Mouse (Mus musculus): ENCODE measurements at regions not wholly inside any gene's neighbourhood (a gene's known extent, or its start where the extent isn't known, plus 50 kb on each side); places are given as distances from the start of the nearest gene placed in this dataset.

- no peak for ATAC-seq (ENCODE audit: insufficient read depth, low read depth)
- no peaks in the 10 kb centered on the region for H3K9me3 ChIP-seq (replicated peaks; ENCODE audit: control insufficient read depth, low read length)
- peaks cover 20% of the 10 kb centered on the region for H3K4me1 ChIP-seq (ENCODE audit: control insufficient read depth, insufficient read depth)
- TF ChIP-seq CTCF (IDR thresholded peaks at IDR 0.05; ENCODE audit: low read depth) = no peak
- TF ChIP-seq EP300 (IDR thresholded peaks at IDR 0.05; ENCODE audit: low read depth) = no peak
- H3K4me2 ChIP-seq (ENCODE audit: low read depth, low read length) = no peak overlapping the region
- WGBS = 74% methylated on average over 9 of the region's 9 CpGs
- H3K36me3 ChIP-seq (replicated peaks; ENCODE audit: control insufficient read depth, insufficient read depth, low read length) = no peaks in the 10 kb centered on the region
- H3K9ac ChIP-seq (replicated peaks; ENCODE audit: low read depth, low read length) = no peak overlapping the region
- no peaks in the 10 kb centered on the region for H3K27me3 ChIP-seq (ENCODE audit: control insufficient read depth, insufficient read depth, low read length)
- DNase-seq (ENCODE audit: low spot score) = no peak
- no peak overlapping the region for H3K27ac ChIP-seq (ENCODE audit: low read depth)
- no peak overlapping the region for H3K4me3 ChIP-seq (ENCODE audit: low read depth, low read length)
These were observed 66.5 kb downstream of the Sik1 start for GRCm38 (mm10) chr17:31789068-31789583.

GRCm38 (mm10) chr17:31789906-31790279 is 65.7 kb downstream of the Sik1 start:
- DNase-seq (ENCODE audit: low spot score) = no peak
- peak overlapping the region; percentile 59; the same call in 1 of the 2 replicates for H3K27ac ChIP-seq (ENCODE audit: low read depth)
- TF ChIP-seq CTCF (IDR thresholded peaks at IDR 0.05; ENCODE audit: low read depth) (no peak), EP300 (IDR thresholded peaks at IDR 0.05; ENCODE audit: low read depth) (no peak)
- no peaks in the 10 kb centered on the region for H3K9me3 ChIP-seq (replicated peaks; ENCODE audit: control insufficient read depth, low read length)
- H3K9ac ChIP-seq (replicated peaks; ENCODE audit: low read depth, low read length) = no peak overlapping the region
- no peak for ATAC-seq (ENCODE audit: insufficient read depth, low read depth)
- no peak overlapping the region for H3K4me2 ChIP-seq (ENCODE audit: low read depth, low read length)
- 39% methylated on average over 5 of the region's 5 CpGs for WGBS
- no peak overlapping the region for H3K4me3 ChIP-seq (ENCODE audit: low read depth, low read length)
- H3K27me3 ChIP-seq (ENCODE audit: control insufficient read depth, insufficient read depth, low read length) = no peaks in the 10 kb centered on the region
- H3K36me3 ChIP-seq (replicated peaks; ENCODE audit: control insufficient read depth, insufficient read depth, low read length) = no peaks in the 10 kb centered on the region
- peaks cover 20% of the 10 kb centered on the region for H3K4me1 ChIP-seq (ENCODE audit: control insufficient read depth, insufficient read depth)

GRCm38 (mm10) chr17:31790280-31791063 is 65.1 kb downstream of the Sik1 start:
- ATAC-seq (ENCODE audit: insufficient read depth, low read depth) = peak; percentile 80
- H3K36me3 ChIP-seq (replicated peaks; ENCODE audit: control insufficient read depth, insufficient read depth, low read length) = no peaks in the 10 kb centered on the region
- H3K4me2 ChIP-seq (ENCODE audit: low read depth, low read length) = peak overlapping the region; percentile 11; the same call in 1 of the 2 replicates
- peak; percentile 81 for DNase-seq (ENCODE audit: low spot score)
- H3K27ac ChIP-seq (ENCODE audit: low read depth) = peak overlapping the region; percentile 67
- no peaks in the 10 kb centered on the region for H3K27me3 ChIP-seq (ENCODE audit: control insufficient read depth, insufficient read depth, low read length)
- WGBS = 14% methylated on average over 21 of the region's 22 CpGs
- no peak overlapping the region for H3K4me3 ChIP-seq (ENCODE audit: low read depth, low read length)
- peaks cover 21% of the 10 kb centered on the region for H3K4me1 ChIP-seq (ENCODE audit: control insufficient read depth, insufficient read depth)
- TF ChIP-seq EP300 (IDR thresholded peaks at IDR 0.05; ENCODE audit: low read depth) = no peak
- TF ChIP-seq CTCF (IDR thresholded peaks at IDR 0.05; ENCODE audit: low read depth) = no peak
- no peak overlapping the region for H3K9ac ChIP-seq (replicated peaks; ENCODE audit: low read depth, low read length)
- H3K9me3 ChIP-seq (replicated peaks; ENCODE audit: control insufficient read depth, low read length) = no peaks in the 10 kb centered on the region

GRCm38 (mm10) chr17:31791656-31792055 is 63.9 kb downstream of the Sik1 start:
- DNase-seq (ENCODE audit: low spot score) (no peak), ATAC-seq (ENCODE audit: insufficient read depth, low read depth) (no peak)
- peaks cover 28% of the 10 kb centered on the region for H3K4me1 ChIP-seq (ENCODE audit: control insufficient read depth, insufficient read depth)
- no peak overlapping the region for H3K4me3 ChIP-seq (ENCODE audit: low read depth, low read length)
- H3K4me2 ChIP-seq (ENCODE audit: low read depth, low read length) = no peak overlapping the region
- H3K36me3 ChIP-seq (replicated peaks; ENCODE audit: control insufficient read depth, insufficient read depth, low read length) = no peaks in the 10 kb centered on the region
- no peaks in the 10 kb centered on the region for H3K9me3 ChIP-seq (replicated peaks; ENCODE audit: control insufficient read depth, low read length)
- no peaks in the 10 kb centered on the region for H3K27me3 ChIP-seq (ENCODE audit: control insufficient read depth, insufficient read depth, low read length)
- TF ChIP-seq EP300 (IDR thresholded peaks at IDR 0.05; ENCODE audit: low read depth) (no peak), CTCF (IDR thresholded peaks at IDR 0.05; ENCODE audit: low read depth) (no peak)
- no peak overlapping the region for H3K27ac ChIP-seq (ENCODE audit: low read depth)
- 96% methylated on average over 17 of the region's 17 CpGs for WGBS
- no peak overlapping the region for H3K9ac ChIP-seq (replicated peaks; ENCODE audit: low read depth, low read length)

GRCm38 (mm10) chr17:31793040-31793439 is 62.6 kb downstream of the Sik1 start:
- Histone ChIP-seq H3K9me3 (replicated peaks; ENCODE audit: control insufficient read depth, low read length) (no peaks in the 10 kb centered on the region), H3K9ac (replicated peaks; ENCODE audit: low read depth, low read length) (no peak overlapping the region), H3K36me3 (replicated peaks; ENCODE audit: control insufficient read depth, insufficient read depth, low read length) (no peaks in the 10 kb centered on the region), H3K4me2 (ENCODE audit: low read depth, low read length) (no peak overlapping the region), H3K4me1 (ENCODE audit: control insufficient read depth, insufficient read depth) (peaks cover 28% of the 10 kb centered on the region), H3K27me3 (ENCODE audit: control insufficient read depth, insufficient read depth, low read length) (no peaks in the 10 kb centered on the region), H3K4me3 (ENCODE audit: low read depth, low read length) (no peak overlapping the region), H3K27ac (ENCODE audit: low read depth) (no peak overlapping the region)
- no peak for TF ChIP-seq EP300 (IDR thresholded peaks at IDR 0.05; ENCODE audit: low read depth)
- no peak for TF ChIP-seq CTCF (IDR thresholded peaks at IDR 0.05; ENCODE audit: low read depth)
- ATAC-seq (ENCODE audit: insufficient read depth, low read depth) = no peak
- WGBS = 90% methylated on average over 5 of the region's 5 CpGs
- DNase-seq (ENCODE audit: low spot score) = no peak

All from heart, postnatal 0 days (tissue).